Mouse (Mus musculus): ENCODE measurements around the gene Tnrc18. TPM values are rescaled to one million over a fixed set of nuclear protein-coding genes. Genes with fewer than 3 reads are reported as not detected.

Tnrc18 gene
- total RNA-seq (2014; rRNA removed) (114 and 142 TPM in 2 replicates), polyA plus RNA-seq (2015; fragmentation: Nextera tagmentation; extraction: Ambion mirVana) (17.4 and 19.4 TPM in 2 replicates)

GRCm38 (mm10) chr5:142817524-142818434, at the start of gene Tnrc18:
TSS of gene Tnrc18 (minus strand) at chr5:142817662.
- H3K9me3 ChIP-seq (ENCODE audit: low read length), result no peaks in the 10 kb centered on the region
- H3K27ac ChIP-seq (ENCODE audit: low read depth, low read length), result peak within 1 kb of the TSS; percentile 100
- H3K4me2 ChIP-seq (ENCODE audit: low read depth, low read length, poor library complexity, severe bottlenecking), result peak within 1 kb of the TSS; percentile 96
- peak within 1 kb of the TSS; percentile 98 for H3K4me3 ChIP-seq (ENCODE audit: low read depth, low read length)
- H3K36me3 ChIP-seq (ENCODE audit: insufficient read depth, low read length), result no peaks in the 10 kb centered on the region
- WGBS, result under 1% methylated on average over 47 of the region's 56 CpGs
- TF ChIP-seq CTCF (IDR thresholded peaks at IDR 0.05), result no peak
- DNase-seq (ENCODE audit: low spot score), result peak; percentile 100
- peaks cover 3% of the 10 kb centered on the region for H3K4me1 ChIP-seq (ENCODE audit: insufficient read depth, low read length)
- H3K9ac ChIP-seq (replicated peaks; ENCODE audit: low read length, poor library complexity, severe bottlenecking), result peak within 1 kb of the TSS; percentile 100
- ATAC-seq (ENCODE audit: low FRiP score), result peak; percentile 77
- H3K27me3 ChIP-seq (ENCODE audit: insufficient read depth, low read length), result no peaks in the 10 kb centered on the region

GRCm38 (mm10) chr5:142857763-142858229, 40.3 kb upstream of the Tnrc18 start:
- 28% methylated on average over 16 of the region's 16 CpGs for WGBS
- Histone ChIP-seq H3K9me3 (ENCODE audit: low read length) (no peaks in the 10 kb centered on the region), H3K4me2 (ENCODE audit: low read depth, low read length, poor library complexity, severe bottlenecking) (no peak overlapping the region), H3K4me1 (ENCODE audit: insufficient read depth, low read length) (no peaks in the 10 kb centered on the region; the same call in 1 of the 2 replicates), H3K4me3 (ENCODE audit: low read depth, low read length) (no peak overlapping the region), H3K36me3 (ENCODE audit: insufficient read depth, low read length) (no peaks in the 10 kb centered on the region), H3K27ac (ENCODE audit: low read depth, low read length) (peak overlapping the region; percentile 70), H3K27me3 (ENCODE audit: insufficient read depth, low read length) (no peaks in the 10 kb centered on the region), H3K9ac (replicated peaks; ENCODE audit: low read length, poor library complexity, severe bottlenecking) (no peak overlapping the region; the same call in 1 of the 2 replicates)
- DNase-seq (ENCODE audit: low spot score) (peak; percentile 84), ATAC-seq (ENCODE audit: low FRiP score) (peak; percentile 63)
- TF ChIP-seq CTCF (IDR thresholded peaks at IDR 0.05), result peak; percentile 3; the same call in 1 of the 2 replicates

GRCm38 (mm10) chr5:142856408-142856807, 38.9 kb upstream of the Tnrc18 start:
- Histone ChIP-seq H3K9ac (replicated peaks; ENCODE audit: low read length, poor library complexity, severe bottlenecking) (no peak overlapping the region), H3K4me2 (ENCODE audit: low read depth, low read length, poor library complexity, severe bottlenecking) (no peak overlapping the region), H3K9me3 (ENCODE audit: low read length) (no peaks in the 10 kb centered on the region), H3K27me3 (ENCODE audit: insufficient read depth, low read length) (no peaks in the 10 kb centered on the region), H3K4me1 (ENCODE audit: insufficient read depth, low read length) (no peaks in the 10 kb centered on the region; the same call in 1 of the 2 replicates), H3K4me3 (ENCODE audit: low read depth, low read length) (no peak overlapping the region), H3K27ac (ENCODE audit: low read depth, low read length) (no peak overlapping the region), H3K36me3 (ENCODE audit: insufficient read depth, low read length) (no peaks in the 10 kb centered on the region)
- DNase-seq (ENCODE audit: low spot score), result no peak
- TF ChIP-seq CTCF (IDR thresholded peaks at IDR 0.05), result peak; percentile 55
- no peak for ATAC-seq (ENCODE audit: low FRiP score)
- WGBS, result 85% methylated on average over 4 of the region's 4 CpGs

- WGBS, result 80% methylated on average over 10 of the region's 10 CpGs
- H3K27me3 ChIP-seq (ENCODE audit: insufficient read depth, low read length), result no peaks in the 10 kb centered on the region
- no peak overlapping the region for H3K4me2 ChIP-seq (ENCODE audit: low read depth, low read length, poor library complexity, severe bottlenecking)
- peak; percentile 46; the same call in 1 of the 2 replicates for ATAC-seq (ENCODE audit: low FRiP score)
- H3K4me1 ChIP-seq (ENCODE audit: insufficient read depth, low read length), result no peaks in the 10 kb centered on the region; the same call in 1 of the 2 replicates
- no peak overlapping the region for H3K9ac ChIP-seq (replicated peaks; ENCODE audit: low read length, poor library complexity, severe bottlenecking)
- H3K9me3 ChIP-seq (ENCODE audit: low read length), result no peaks in the 10 kb centered on the region
- H3K27ac ChIP-seq (ENCODE audit: low read depth, low read length), result no peak overlapping the region
- H3K36me3 ChIP-seq (ENCODE audit: insufficient read depth, low read length), result no peaks in the 10 kb centered on the region
- DNase-seq (ENCODE audit: low spot score), result peak; percentile 81
- TF ChIP-seq CTCF (IDR thresholded peaks at IDR 0.05), result peak; percentile 83
- H3K4me3 ChIP-seq (ENCODE audit: low read depth, low read length), result no peak overlapping the region
Measured at GRCm38 (mm10) chr5:142854877-142855276, 37.4 kb upstream of the Tnrc18 start.

GRCm38 (mm10) chr5:142853585-142853984, 36.1 kb upstream of the Tnrc18 start:
- H3K9me3 ChIP-seq (ENCODE audit: low read length), result no peaks in the 10 kb centered on the region

GRCm38 (mm10) chr5:142851681-142852049, 34.2 kb upstream of the Tnrc18 start:
- Histone ChIP-seq H3K27ac (ENCODE audit: low read depth, low read length) (no peak overlapping the region), H3K9me3 (ENCODE audit: low read length) (no peaks in the 10 kb centered on the region), H3K27me3 (ENCODE audit: insufficient read depth, low read length) (no peaks in the 10 kb centered on the region), H3K4me1 (ENCODE audit: insufficient read depth, low read length) (no peaks in the 10 kb centered on the region), H3K36me3 (ENCODE audit: insufficient read depth, low read length) (no peaks in the 10 kb centered on the region), H3K9ac (replicated peaks; ENCODE audit: low read length, poor library complexity, severe bottlenecking) (no peak overlapping the region), H3K4me3 (ENCODE audit: low read depth, low read length) (no peak overlapping the region), H3K4me2 (ENCODE audit: low read depth, low read length, poor library complexity, severe bottlenecking) (no peak overlapping the region)
- TF ChIP-seq CTCF (IDR thresholded peaks at IDR 0.05), result no peak
- WGBS, result 75% methylated on average over 5 of the region's 5 CpGs
- DNase-seq (ENCODE audit: low spot score) (no peak), ATAC-seq (ENCODE audit: low FRiP score) (no peak)

More at GRCm38 (mm10) chr5:142853585-142853984, 36.1 kb upstream of the Tnrc18 start:
- H3K27ac ChIP-seq (ENCODE audit: low read depth, low read length), result no peak overlapping the region
- no peaks in the 10 kb centered on the region for H3K27me3 ChIP-seq (ENCODE audit: insufficient read depth, low read length)
- H3K9ac ChIP-seq (replicated peaks; ENCODE audit: low read length, poor library complexity, severe bottlenecking), result no peak overlapping the region
- no peak overlapping the region for H3K4me3 ChIP-seq (ENCODE audit: low read depth, low read length)
- H3K36me3 ChIP-seq (ENCODE audit: insufficient read depth, low read length), result no peaks in the 10 kb centered on the region
- no peaks in the 10 kb centered on the region; the same call in 1 of the 2 replicates for H3K4me1 ChIP-seq (ENCODE audit: insufficient read depth, low read length)
- H3K4me2 ChIP-seq (ENCODE audit: low read depth, low read length, poor library complexity, severe bottlenecking), result no peak overlapping the region
- WGBS, result 78% methylated on average over 6 of the region's 6 CpGs
- ATAC-seq (ENCODE audit: low FRiP score) (no peak), DNase-seq (ENCODE audit: low spot score) (no peak)
- no peak for TF ChIP-seq CTCF (IDR thresholded peaks at IDR 0.05)
